Mouse (Mus musculus): ENCODE results near the gene Tmem189. TPM values are rescaled to one million over a fixed set of nuclear protein-coding genes. Genes with fewer than 3 reads are reported as not detected.

Gene Tmem189
- polyA plus RNA-seq (2012; fragmentation: generic; extraction: Trizol): 10 to 100 TPM; 24.7 to 60.0 TPM

GRCm38 (mm10) chr2:167689501-167690218 lies at the start of gene Tmem189:
Tmem189 (minus strand) TSS chr2:167689822.

GRCm38 (mm10) chr2:167688498-167689451 lies 847 bp downstream of the Tmem189 start, which contains the start of gene Cebpb:
Cebpb (plus strand) TSS chr2:167688915.

GRCm38 (mm10) chr2:167661270-167662203 lies 28.1 kb downstream of the Tmem189 start, which contains the start of gene Gm20431:
Gm20431 (minus strand) TSS chr2:167661496.

GRCm38 (mm10) chr2:167631591-167632448 lies 57.8 kb downstream of the Tmem189 start, which contains the start of gene Ube2v1:
Ube2v1 (minus strand) TSS chr2:167632095.

Other genes starting within 250 kb of the Tmem189 start
- gene Rnf114, start 197.2 kb downstream of the Tmem189 start, polyA plus RNA-seq (2012; fragmentation: generic; extraction: Trizol): 10 to 100 TPM; 16.6 to 52.2 TPM
- gene Spata2, start 196.9 kb downstream of the Tmem189 start, polyA plus RNA-seq (2012; fragmentation: generic; extraction: Trizol): 10 to 100 TPM in 1 of 2 experiments, 1 to 10 TPM in 1; 2.7 to 13.8 TPM
- gene Snai1, start 151.6 kb downstream of the Tmem189 start, polyA plus RNA-seq (2012; fragmentation: generic; extraction: Trizol): 100 to 1,000 TPM in 1 of 2 experiments, 10 to 100 TPM in 1; 40.9 to 136 TPM
- 100 to 1,000 TPM; 231 TPM for gene Ube2v1, start 57.7 kb downstream of the Tmem189 start, polyA plus RNA-seq (2012; fragmentation: generic; extraction: Trizol)
- gene Gm20431, start 28.3 kb downstream of the Tmem189 start, polyA plus RNA-seq (2012; fragmentation: generic; extraction: Trizol): under 1 TPM in 1 of 2 experiments, not detected in 1; 0.91 TPM
- gene Cebpb, start 907 bp downstream of the Tmem189 start, polyA plus RNA-seq (2012; fragmentation: generic; extraction: Trizol): 10 to 100 TPM; 13.9 to 44.9 TPM
- gene Ptpn1, start 242.2 kb upstream of the Tmem189 start, polyA plus RNA-seq (2012; fragmentation: generic; extraction: Trizol): 10 to 100 TPM; 12.1 to 25.9 TPM

Data from C3H10T1/2 (cell line).